Mouse (Mus musculus) midbrain, embryonic 15.5 days (tissue): ENCODE data around the gene Epop. TPM values are rescaled to one million over a fixed set of nuclear protein-coding genes. Genes with fewer than 3 reads are reported as not detected.

Experiments
- ATAC-seq: fragments of 200-750 bp; cut with Nextera tagmentation; replicated peaks from 2 replicates; pipeline ENCODE4 v1.8.0; 2017; ENCODE audit warnings: moderate TSS enrichment
- H3K27ac ChIP-seq: fragments of 300-500 bp; sonication (generic); 2 replicates; pipeline ENCODE4 v1.5.1; 2015; ENCODE audit warnings: mild to moderate bottlenecking, inconsistent platforms
- H3K27me3 ChIP-seq: fragments of 300-500 bp; sonication (generic); replicated peaks from 2 replicates; pipeline ENCODE4 v1.6.1; 2015; ENCODE audit warnings: inconsistent platforms
- H3K36me3 ChIP-seq: fragments of 300-500 bp; sonication (generic); replicated peaks from 2 replicates; pipeline ENCODE4 v1.6.1; 2015; ENCODE audit warnings: inconsistent platforms
- H3K4me1 ChIP-seq: fragments of 300-500 bp; sonication (generic); 2 replicates; pipeline ENCODE4 v1.6.1; 2015; ENCODE audit warnings: inconsistent platforms
- H3K4me2 ChIP-seq: fragments of 300-500 bp; sonication (generic); 2 replicates; pipeline ENCODE4 v1.6.1; 2015; ENCODE audit warnings: inconsistent platforms, mild to moderate bottlenecking, moderate library complexity
- H3K4me3 ChIP-seq: fragments of 300-500 bp; sonication (generic); 2 replicates; pipeline ENCODE4 v1.5.1; 2015; ENCODE audit warnings: mild to moderate bottlenecking, inconsistent platforms
- H3K9ac ChIP-seq: fragments of 300-500 bp; sonication (generic); 2 replicates; pipeline ENCODE4 v1.6.1; 2015; ENCODE audit warnings: mild to moderate bottlenecking, inconsistent platforms
- H3K9me3 ChIP-seq: fragments of 300-500 bp; sonication (generic); 2 replicates; pipeline ENCODE4 v1.6.1; 2016; ENCODE audit warnings: inconsistent platforms
- WGBS: fragments of 180-500 bp; shearing (Covaris S2); methylation state at CpG from one replicate; pipeline ENCODE4 v1.1.7; 2015; ENCODE audit warnings: mixed read lengths; 5-methylcytosine and 5-hydroxymethylcytosine counted together
- microRNA-seq: library from miRNA; unstranded; fragments of <30 nt; microRNA quantifications from one replicate; pipeline ENCODE4, GENCODE M21; 2016
- polyA plus RNA-seq: library from polyadenylated mRNA; unstranded; fragments of >200 nt; fragmentation: Nextera tagmentation; extraction: Ambion mirVana; gene quantifications from 2 replicates; pipeline ENCODE4 v1.2.1, GENCODE M21; 2015

Epop gene
- polyA plus RNA-seq, 1 experiment from 2014 or later = 1.9 TPM

DNA sequence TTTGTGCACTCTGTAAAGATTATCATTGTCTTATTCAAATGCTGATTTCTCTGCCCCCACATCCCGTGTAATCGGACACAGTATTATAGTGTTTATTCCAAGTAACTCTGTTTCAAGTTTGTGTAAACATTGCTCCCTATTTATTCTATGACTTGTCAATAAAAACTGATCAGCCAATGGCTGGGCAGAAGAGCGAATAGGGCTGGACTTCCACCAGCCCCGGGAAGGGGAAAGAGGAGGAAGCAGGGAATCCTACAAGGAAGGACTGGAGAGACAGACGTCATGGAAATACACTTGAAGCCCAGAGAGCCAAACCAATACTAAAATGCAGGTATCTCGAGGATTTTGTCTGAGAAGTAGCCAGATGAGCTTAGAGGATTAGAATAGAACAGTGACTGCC is 35.4 kb downstream of the Epop start:
- no peak for ATAC-seq
- no peaks in the 10 kb centered on the region for H3K9me3 ChIP-seq
- 54% methylated on average over 6 of the region's 6 CpGs for WGBS
- H3K4me3 ChIP-seq = no peak overlapping the region
- H3K36me3 ChIP-seq = no peaks in the 10 kb centered on the region
- H3K27ac ChIP-seq = no peak overlapping the region
- H3K4me2 ChIP-seq = no peak overlapping the region
- no peak overlapping the region for H3K9ac ChIP-seq
- no peaks in the 10 kb centered on the region for H3K27me3 ChIP-seq
- H3K4me1 ChIP-seq = peaks cover 4% of the 10 kb centered on the region

DNA sequence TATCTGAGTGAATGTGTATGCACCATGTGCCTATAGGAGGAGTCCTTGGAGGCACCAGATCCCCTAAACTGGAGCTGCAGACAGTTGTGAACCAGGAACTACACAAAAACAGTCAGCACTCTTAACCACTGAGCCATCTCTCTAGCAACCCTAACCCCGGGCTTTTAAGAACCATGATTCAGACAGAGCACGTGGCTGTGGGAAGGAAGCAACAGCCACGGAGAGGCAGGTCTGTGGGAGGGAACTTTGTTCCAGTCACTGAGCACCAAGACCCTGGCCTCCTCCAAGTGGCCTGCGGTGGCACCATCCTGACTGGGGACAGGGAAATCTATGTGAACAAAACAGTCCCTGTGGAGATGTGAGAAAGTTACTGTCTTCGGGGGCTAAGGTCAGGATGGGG is 37.6 kb downstream of the Epop start:
- Histone ChIP-seq H3K36me3 (no peaks in the 10 kb centered on the region), H3K27ac (no peak overlapping the region), H3K4me1 (peaks cover 5% of the 10 kb centered on the region), H3K9me3 (no peaks in the 10 kb centered on the region), H3K4me2 (no peak overlapping the region), H3K27me3 (no peaks in the 10 kb centered on the region), H3K4me3 (no peak overlapping the region), H3K9ac (no peak overlapping the region)
- ATAC-seq = no peak
- WGBS = 16% methylated on average over 5 of the region's 5 CpGs

DNA sequence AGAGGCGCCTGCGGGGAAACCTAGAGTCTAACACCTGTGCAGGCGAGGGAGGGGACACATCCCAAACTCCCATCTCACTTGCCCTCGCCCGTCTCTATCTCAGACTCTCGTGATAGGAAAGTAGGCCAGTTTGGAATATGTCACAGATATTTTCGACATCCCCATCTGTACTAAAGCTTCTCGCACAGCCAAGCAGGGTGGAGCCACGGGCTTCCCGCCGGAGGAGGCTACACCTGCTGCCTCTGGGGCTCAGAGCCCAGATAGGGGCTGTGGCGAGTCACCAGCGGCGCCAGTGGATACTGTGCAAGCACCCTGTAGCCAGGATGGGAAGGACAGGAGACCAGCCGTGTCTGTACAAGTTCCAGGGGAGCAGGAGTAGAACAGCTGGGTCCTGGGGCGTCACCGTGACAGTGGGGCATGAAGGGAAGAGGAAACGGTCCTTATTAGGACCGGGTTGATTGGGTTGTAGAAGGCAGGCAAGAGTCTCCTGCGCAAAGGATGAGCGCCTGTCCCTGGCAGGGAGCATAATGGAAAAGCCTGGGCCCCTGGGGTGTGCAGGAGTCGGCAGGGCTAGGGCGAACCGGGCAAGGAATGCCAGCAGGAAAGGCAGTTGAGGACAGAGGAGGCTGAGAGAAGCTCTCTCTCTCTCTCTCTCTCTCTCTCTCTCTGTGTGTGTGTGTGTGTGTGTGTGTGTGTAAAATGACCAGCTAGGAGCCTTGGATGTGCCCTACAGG is 39.1 kb downstream of the Epop start:
- no peak overlapping the region for H3K4me3 ChIP-seq
- H3K9ac ChIP-seq = no peak overlapping the region
- H3K36me3 ChIP-seq = no peaks in the 10 kb centered on the region
- H3K4me2 ChIP-seq = no peak overlapping the region
- H3K27me3 ChIP-seq = no peaks in the 10 kb centered on the region
- H3K4me1 ChIP-seq = peaks cover 5% of the 10 kb centered on the region
- 36% methylated on average over 24 of the region's 24 CpGs for WGBS
- H3K27ac ChIP-seq = no peak overlapping the region
- H3K9me3 ChIP-seq = no peaks in the 10 kb centered on the region
- ATAC-seq = no peak

DNA sequence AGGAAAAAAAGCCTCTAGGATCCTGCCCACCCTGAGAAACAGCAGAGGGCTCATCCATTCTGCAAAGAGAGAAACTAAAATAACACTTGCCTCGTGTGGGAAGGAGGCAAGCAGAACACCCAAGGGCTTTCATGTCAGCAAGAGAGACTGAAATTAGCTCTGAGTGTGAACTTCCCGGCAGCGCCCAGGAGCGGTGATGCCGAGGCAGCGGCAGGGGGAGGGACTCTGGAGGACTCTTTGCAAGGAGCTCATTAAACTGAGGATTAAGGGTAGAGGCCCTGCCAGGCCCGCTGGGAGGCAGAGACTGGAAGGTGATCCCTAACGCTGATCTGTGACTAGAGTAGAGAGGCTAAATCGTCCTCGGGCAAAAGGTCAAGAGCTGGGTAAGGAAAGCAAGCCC is 40.3 kb downstream of the Epop start:
- WGBS = 3% methylated on average over 10 of the region's 10 CpGs
- H3K9ac ChIP-seq = no peak overlapping the region
- H3K27ac ChIP-seq = no peak overlapping the region
- H3K36me3 ChIP-seq = no peaks in the 10 kb centered on the region
- peaks cover 5% of the 10 kb centered on the region for H3K4me1 ChIP-seq
- no peaks in the 10 kb centered on the region for H3K27me3 ChIP-seq
- ATAC-seq = no peak
- no peaks in the 10 kb centered on the region for H3K9me3 ChIP-seq
- H3K4me2 ChIP-seq = no peak overlapping the region
- no peak overlapping the region for H3K4me3 ChIP-seq

DNA sequence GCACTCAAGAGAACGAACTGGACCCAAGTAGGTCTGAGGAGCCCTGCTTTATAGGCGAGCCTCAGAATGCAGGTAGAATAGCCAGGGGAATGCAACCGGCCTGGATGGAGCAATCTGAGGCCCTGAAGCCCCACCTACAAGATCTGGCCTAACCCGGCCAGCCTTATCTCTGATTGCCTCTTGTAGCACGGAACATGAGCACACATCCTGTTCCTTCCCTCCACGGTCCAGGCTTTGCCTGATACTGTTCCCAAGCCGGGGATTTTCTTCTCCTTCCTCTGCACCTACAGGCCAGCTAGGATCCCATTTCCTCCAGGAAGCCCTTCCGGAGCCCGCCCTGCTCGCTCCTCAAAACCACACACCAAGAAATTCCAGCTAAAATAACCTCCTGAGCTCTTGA is 43.6 kb downstream of the Epop start:
- Histone ChIP-seq H3K9me3 (no peaks in the 10 kb centered on the region), H3K4me3 (no peak overlapping the region), H3K27me3 (no peaks in the 10 kb centered on the region), H3K36me3 (no peaks in the 10 kb centered on the region), H3K9ac (no peak overlapping the region), H3K4me2 (no peak overlapping the region), H3K4me1 (peaks cover 5% of the 10 kb centered on the region), H3K27ac (no peak overlapping the region)
- no peak for ATAC-seq
- 78% methylated on average over 10 of the region's 10 CpGs for WGBS

DNA sequence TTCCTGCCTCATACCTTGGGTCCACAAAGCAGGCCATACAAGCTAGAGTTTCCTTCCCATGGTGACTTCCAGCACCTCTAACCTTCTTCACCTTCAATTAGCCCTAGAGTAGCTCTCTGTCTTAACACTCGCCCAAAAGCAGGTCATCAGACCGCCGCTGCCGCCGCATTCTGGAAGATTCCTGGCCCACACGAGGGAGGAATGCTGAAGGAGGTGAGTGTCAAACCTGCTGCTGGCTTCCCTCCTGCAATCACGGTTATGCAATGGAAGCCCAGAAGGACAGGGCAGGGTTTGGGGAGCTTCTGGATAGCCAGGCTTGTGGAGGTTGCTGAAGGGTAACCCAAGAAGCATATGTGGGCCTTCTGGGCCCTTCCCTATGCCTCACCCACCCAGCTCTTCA is 45.0 kb downstream of the Epop start:
- 72% methylated on average over 7 of the region's 7 CpGs for WGBS
- H3K36me3 ChIP-seq = no peaks in the 10 kb centered on the region
- ATAC-seq = no peak
- peaks cover 6% of the 10 kb centered on the region for H3K4me1 ChIP-seq
- H3K9ac ChIP-seq = no peak overlapping the region
- H3K9me3 ChIP-seq = no peaks in the 10 kb centered on the region
- no peak overlapping the region for H3K4me3 ChIP-seq
- no peak overlapping the region for H3K27ac ChIP-seq
- no peaks in the 10 kb centered on the region for H3K27me3 ChIP-seq
- no peak overlapping the region for H3K4me2 ChIP-seq

DNA sequence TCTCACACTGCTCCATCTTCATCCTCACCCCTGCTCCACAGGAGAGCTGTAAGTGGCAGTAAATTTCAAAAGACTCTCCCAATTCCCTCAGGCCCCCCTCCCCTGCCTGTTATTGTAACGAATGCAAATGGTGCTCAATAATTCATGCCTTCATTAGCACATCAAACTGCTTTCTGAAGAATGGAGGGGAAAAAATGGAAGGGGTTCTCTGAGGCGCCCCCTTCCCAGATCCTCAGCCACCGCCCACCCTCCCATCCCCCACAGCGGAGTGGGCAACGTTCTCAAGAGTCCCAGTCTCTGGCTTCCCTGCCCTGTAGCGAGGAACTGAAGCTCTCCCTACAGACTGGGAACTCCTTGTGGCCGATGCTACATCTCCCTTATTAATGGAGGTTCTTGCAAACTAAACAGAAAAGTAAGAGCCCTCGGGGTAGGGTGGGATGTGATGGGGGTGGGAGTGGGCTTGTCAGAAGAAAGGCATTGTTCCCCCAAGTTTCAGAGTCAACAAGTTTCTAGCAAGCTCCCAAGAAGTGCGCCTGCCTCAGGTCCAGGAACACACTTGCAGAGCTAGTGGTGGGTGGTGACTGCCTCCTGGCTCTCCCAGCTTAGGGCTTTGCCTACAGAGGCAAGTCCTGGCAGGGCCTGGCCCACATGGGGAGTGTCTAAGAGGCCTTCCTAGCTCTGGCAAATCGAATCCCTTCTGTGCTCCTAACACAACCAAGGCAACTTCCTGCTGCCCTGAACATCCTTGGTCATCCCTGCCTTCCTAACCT is 50.2 kb downstream of the Epop start:
- 9% methylated on average over 10 of the region's 10 CpGs for WGBS
- no peaks in the 10 kb centered on the region for H3K27me3 ChIP-seq
- H3K27ac ChIP-seq = peak overlapping the region; percentile 42; the same call in 1 of the 2 replicates
- H3K9me3 ChIP-seq = no peaks in the 10 kb centered on the region
- H3K4me3 ChIP-seq = no peak overlapping the region
- no peaks in the 10 kb centered on the region for H3K36me3 ChIP-seq
- no peak for ATAC-seq
- H3K9ac ChIP-seq = no peak overlapping the region
- no peak overlapping the region for H3K4me2 ChIP-seq
- H3K4me1 ChIP-seq = peaks cover 26% of the 10 kb centered on the region

DNA sequence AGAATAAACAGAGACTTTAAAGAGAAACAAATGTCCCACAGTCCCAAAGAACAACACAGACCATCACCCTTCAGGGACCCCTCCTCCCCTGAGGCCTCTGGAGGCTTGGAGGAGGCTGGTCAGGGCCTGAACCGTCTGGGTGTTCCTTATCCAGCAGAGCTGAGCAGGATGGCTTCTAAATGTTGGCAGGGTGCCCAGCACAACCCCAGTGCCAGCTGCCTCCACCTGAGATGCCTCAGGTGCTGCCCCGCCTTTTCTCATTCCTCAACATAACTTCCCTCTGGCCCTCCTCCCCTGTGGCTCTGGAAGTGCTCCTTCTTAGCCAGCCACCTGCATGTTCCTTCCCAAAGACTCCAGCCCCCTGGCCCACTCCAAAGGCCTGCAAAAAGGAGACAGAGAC is 51.2 kb downstream of the Epop start:
- ATAC-seq = no peak
- Histone ChIP-seq H3K4me2 (no peak overlapping the region), H3K4me1 (peaks cover 34% of the 10 kb centered on the region), H3K27me3 (no peaks in the 10 kb centered on the region), H3K9ac (no peak overlapping the region), H3K4me3 (no peak overlapping the region), H3K36me3 (no peaks in the 10 kb centered on the region), H3K27ac (0 out of 2 replicates have a peak overlapping the region, but pooled peaks have one; percentile 42), H3K9me3 (no peaks in the 10 kb centered on the region)
- WGBS = 50% methylated on average over 2 of the region's 2 CpGs

Small RNA genes within 50 kb of the gene (microRNA-seq; reads per million reads assigned to microRNA genes)
- gene Gm24158 (not detected), gene Mir6927 (not detected)

Other genes with a start within 250 kb of the Epop start
- 10.9 and 11.0 TPM in 2 replicates for gene Arhgap23, start 214.2 kb downstream of the Epop start, polyA plus RNA-seq
- gene 4933428G20Rik, start 129.4 kb downstream of the Epop start, polyA plus RNA-seq = 1.3 and 1.6 TPM in 2 replicates
- 13.2 and 13.9 TPM in 2 replicates for gene Srcin1, start 53.5 kb downstream of the Epop start, polyA plus RNA-seq
- 3.9 and 4.4 TPM in 2 replicates for gene Mllt6, start 33.7 kb upstream of the Epop start, polyA plus RNA-seq
- gene Cisd3, start 56.1 kb upstream of the Epop start, polyA plus RNA-seq = 21.6 and 26.4 TPM in 2 replicates
- gene Pcgf2, start 70.8 kb upstream of the Epop start, polyA plus RNA-seq = 23.1 TPM in 2 replicates
- gene Psmb3, start 73.7 kb upstream of the Epop start, polyA plus RNA-seq = 421 and 431 TPM in 2 replicates
- gene Pip4k2b, start 115.0 kb upstream of the Epop start, polyA plus RNA-seq = 4.3 and 4.9 TPM in 2 replicates
- 16.2 and 17.6 TPM in 2 replicates for gene Cwc25, start 136.9 kb upstream of the Epop start, polyA plus RNA-seq
- 0.50 and 1.1 TPM in 2 replicates for gene 1700001P01Rik, start 146.2 kb upstream of the Epop start, polyA plus RNA-seq
- 259 and 277 TPM in 2 replicates for gene Rpl23, start 152.7 kb upstream of the Epop start, polyA plus RNA-seq
- gene Lasp1, start 169.3 kb upstream of the Epop start, polyA plus RNA-seq = 198 and 199 TPM in 2 replicates
- gene B230217C12Rik, start 211.1 kb upstream of the Epop start, polyA plus RNA-seq = 33.3 and 33.8 TPM in 2 replicates